Mouse (Mus musculus): ENCODE measurements around the gene Awat1. TPM values are rescaled to one million over a fixed set of nuclear protein-coding genes. Genes with fewer than 3 reads are reported as not detected.

Awat1 gene
- total RNA-seq (2021): not detected
- long read RNA-seq, experiment 1: 0 reads
- long read RNA-seq, experiment 2: 0 reads

DNA sequence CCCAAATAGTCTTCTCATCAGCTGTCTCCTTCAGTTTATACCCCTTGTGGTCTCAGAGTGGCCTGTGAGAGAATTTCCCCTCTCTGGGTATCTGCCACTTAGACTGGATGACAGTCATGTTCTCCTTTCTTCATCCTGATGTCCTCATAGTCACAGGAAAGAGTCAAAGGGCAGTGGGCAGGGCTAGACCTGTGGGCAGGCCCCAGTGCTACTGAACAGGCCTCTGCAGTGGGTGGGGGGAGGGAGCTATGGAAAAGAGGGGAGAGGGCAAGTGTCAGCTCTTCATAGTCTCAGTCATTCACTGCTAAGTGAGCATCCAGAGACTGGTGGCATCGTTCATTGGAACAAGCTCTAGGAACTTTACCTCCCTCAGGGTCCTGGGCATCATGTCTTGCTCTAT lies at the start of gene Awat1:
TSS of gene Awat1 (plus strand) at position 301 of the 400 bp plus-strand sequence.
- no peak within 1 kb of the TSS for H3K27ac ChIP-seq
- intact Hi-C loops (cut with DNase I): no loop called here
- no peak for TF ChIP-seq CTCF (IDR thresholded peaks at IDR 0.05)
- no peak within 1 kb of the TSS for H3K4me3 ChIP-seq
- no peak for DNase-seq (ENCODE audit: extremely low spot score in 1 of 2, low spot score in 2 of 2)

DNA sequence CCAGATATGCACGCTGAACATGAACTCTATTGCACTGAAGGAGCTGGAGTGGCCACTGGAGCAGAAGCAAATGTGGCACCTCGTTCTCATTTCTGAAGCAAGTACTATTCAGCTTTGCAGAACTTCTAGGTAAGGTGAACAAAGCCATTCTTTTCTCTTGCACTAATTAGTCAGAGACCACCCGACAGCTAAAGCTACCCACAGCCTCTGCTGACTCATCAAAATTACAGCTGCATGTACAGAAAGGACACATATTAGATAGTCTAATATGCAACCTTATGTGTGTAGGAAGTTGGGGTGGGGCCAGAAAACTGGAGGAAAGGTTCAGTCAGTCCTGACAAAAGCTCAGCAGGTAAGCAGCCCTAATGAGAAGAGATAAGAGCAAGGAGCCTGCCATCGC lies 47.6 kb upstream of the Awat1 start, which contains the start of gene Dgat2l6:
TSS of gene Dgat2l6 (plus strand) at position 368 of the 400 bp plus-strand sequence.
- no peak for DNase-seq (ENCODE audit: extremely low spot score in 1 of 2, low spot score in 2 of 2)
- Histone ChIP-seq H3K27ac (no peak within 1 kb of the TSS), H3K4me3 (no peak within 1 kb of the TSS)
- no peak for TF ChIP-seq CTCF (IDR thresholded peaks at IDR 0.05)
- intact Hi-C loops (cut with DNase I): no loop called here

DNA sequence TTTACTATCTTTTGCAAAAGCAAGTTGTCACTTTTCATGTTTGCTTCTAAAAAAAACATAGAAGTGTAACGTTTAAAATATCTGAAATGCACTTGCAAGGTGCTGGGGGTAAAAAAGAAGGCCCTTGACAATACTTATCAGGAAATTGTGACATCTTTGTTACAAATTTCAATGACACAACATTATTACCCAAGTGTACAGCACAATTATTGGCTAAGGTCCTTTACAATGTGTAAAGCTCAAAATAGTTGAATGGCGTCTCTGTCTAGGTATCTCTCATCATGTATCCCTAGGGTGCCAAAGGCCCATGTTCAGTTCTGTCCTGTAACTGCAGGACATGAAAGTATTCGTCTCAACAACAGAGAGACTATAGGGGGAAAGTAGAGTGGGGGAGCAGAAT lies 16.0 kb upstream of the Awat1 start:
- intact Hi-C loops (cut with DNase I): no loop called here
- DNase-seq (ENCODE audit: extremely low spot score in 1 of 2, low spot score in 2 of 2): no peak
- H3K27ac ChIP-seq: no peak overlapping the region
- no peak overlapping the region for H3K4me3 ChIP-seq
- TF ChIP-seq CTCF (IDR thresholded peaks at IDR 0.05): no peak

DNA sequence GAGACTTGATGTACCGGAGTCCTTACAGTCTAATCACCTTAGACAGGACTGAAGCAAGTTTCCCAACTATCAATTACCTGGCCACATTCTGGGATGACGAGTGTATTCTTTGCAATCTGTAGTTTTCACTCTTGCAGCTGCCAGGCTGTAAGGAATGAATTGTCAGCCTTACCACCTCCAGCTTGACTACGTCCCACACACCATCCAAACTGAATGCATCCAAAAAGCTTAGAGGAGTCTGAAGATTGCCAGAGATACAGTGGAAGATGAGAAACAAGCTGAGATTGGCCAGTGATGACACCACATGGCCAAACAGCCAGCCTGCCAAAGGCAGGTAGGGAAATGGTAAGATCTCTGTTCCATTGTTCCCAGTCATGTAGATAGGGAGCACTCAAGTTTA lies 6.4 kb upstream of the Awat1 start:
- no peak for DNase-seq (ENCODE audit: extremely low spot score in 1 of 2, low spot score in 2 of 2)
- intact Hi-C loops (cut with DNase I): no loop called here

DNA sequence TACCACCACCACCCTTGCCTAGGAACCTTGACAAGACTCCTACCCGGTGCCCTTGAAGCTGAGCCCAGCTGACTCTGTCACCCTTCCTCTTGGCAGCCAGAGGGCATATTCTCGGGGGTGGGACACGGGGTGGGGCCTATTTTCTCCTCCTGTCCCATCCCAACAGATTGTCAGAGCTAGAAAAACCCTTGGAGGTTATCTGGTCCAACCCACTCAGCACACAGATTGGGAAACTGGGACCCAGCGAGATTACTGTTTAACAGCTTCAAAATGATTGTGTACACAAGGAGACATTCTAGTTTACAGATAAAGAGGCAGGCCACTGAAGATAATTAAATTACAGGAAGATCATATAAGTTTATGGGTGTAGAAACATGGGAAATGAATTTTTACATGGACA lies 22.7 kb downstream of the Awat1 start, which contains the start of gene P2ry4:
TSS of gene P2ry4 (minus strand) at position 79 of the 400 bp plus-strand sequence.
- DNase-seq (ENCODE audit: extremely low spot score in 1 of 2, low spot score in 2 of 2): no peak
- Histone ChIP-seq H3K4me3 (no peak within 1 kb of the TSS), H3K27ac (no peak within 1 kb of the TSS)
- intact Hi-C loops (cut with DNase I): no loop called here
- TF ChIP-seq CTCF (IDR thresholded peaks at IDR 0.05): no peak

More for the DNA sequence above, 6.4 kb upstream of the Awat1 start:
- no peak overlapping the region for H3K27ac ChIP-seq
- no peak overlapping the region for H3K4me3 ChIP-seq
- TF ChIP-seq CTCF (IDR thresholded peaks at IDR 0.05): no peak

DNA sequence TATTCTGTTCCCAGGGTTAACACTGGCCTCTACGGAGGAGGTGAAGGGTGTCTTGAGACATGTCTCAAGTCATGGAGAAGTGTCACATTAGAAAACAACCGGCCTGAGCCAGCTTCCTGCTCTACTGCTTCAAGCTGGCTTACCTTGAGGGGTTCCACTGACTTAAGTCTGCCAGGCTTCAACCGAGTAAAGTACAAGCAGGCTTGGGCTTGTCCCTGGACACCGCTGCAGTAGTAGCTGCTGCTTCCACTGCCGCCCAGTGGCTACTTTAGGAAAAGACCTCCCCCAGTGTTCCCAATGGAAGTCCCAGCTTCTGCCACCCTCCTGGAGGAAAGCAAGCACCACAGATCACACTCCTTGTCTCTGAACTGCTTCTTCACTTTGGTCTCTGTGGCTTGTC lies 25.4 kb downstream of the Awat1 start:
- Histone ChIP-seq H3K27ac (no peak overlapping the region), H3K4me3 (no peak overlapping the region)
- peak; percentile 61 for TF ChIP-seq CTCF (IDR thresholded peaks at IDR 0.05)
- intact Hi-C loops (cut with DNase I): loop anchor here (1.0 kb wide), 1 partner anchor 80 kb away; no protein-coding TSS in a partner anchor
- peak; percentile 29 to 56 for DNase-seq (ENCODE audit: extremely low spot score in 1 of 2, low spot score in 2 of 2)

DNA sequence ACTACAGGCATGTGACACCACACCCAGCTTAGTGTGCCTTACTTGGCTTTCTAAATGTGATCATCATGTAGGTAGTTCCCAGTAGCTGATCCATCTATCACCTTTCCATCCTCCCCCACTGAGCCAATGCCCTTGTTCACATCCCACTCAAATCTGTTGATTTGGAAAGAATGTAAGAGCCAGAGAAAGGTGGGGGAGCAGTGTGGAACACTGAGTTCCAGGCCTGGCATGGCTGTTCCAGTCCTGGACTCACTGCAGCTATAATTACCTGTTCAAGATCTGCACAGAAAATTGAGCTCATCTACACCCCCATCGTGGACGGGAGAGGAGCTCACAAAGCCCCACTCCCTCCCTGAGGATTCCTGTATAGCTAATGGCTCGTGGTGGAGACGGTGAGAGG lies 27.7 kb downstream of the Awat1 start:
- intact Hi-C loops (cut with DNase I): no loop called here
- Histone ChIP-seq H3K27ac (peak overlapping the region; percentile 2; the same call in 1 of the 2 replicates), H3K4me3 (no peak overlapping the region)
- TF ChIP-seq CTCF (IDR thresholded peaks at IDR 0.05): no peak
- peak; percentile 9 to 22 for DNase-seq (ENCODE audit: extremely low spot score in 1 of 2, low spot score in 2 of 2)

DNA sequence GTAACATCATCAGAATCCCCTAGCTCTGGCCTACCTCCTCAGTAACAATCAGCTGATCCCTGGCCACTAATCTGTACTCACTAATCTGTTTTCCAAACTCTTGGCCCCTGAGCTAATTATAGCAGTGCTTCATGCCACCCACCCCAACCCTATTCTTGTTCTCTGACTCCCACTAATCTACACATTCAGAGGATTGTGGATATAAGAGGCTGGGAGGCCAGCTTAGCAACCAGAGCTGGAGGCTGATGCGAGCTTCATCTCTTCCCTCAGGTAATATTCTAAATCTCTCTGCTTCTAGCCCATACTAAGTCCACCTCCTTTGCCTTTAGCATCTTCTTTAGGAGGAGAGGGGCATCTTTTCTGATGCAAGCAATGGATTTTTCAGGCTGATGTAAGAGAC lies 33.3 kb downstream of the Awat1 start, which contains the start of gene Arr3:
TSS of gene Arr3 (plus strand) at position 184 of the 400 bp plus-strand sequence.
- no peak within 1 kb of the TSS for H3K27ac ChIP-seq
- DNase-seq (ENCODE audit: extremely low spot score in 1 of 2, low spot score in 2 of 2): no peak
- intact Hi-C loops (cut with DNase I): no loop called here

DNA sequence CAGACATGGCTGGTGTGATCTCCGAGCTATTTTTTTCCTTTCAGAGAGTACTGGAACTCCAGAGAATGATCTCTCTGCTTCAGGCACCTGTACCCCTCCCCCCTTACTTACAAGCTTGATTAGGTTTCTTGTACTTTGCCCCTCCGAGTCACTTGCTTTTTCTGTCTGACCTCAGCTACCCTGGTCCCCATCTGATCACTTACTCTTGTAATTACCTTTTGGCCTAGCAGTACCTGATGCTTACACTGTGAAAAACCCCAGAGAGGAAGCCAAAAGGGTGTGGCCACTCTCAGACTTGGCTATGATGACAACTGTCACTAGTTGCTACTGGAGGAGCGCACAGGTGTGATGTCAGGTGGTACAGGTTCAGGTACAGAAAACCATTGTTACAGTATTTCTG lies 46.4 kb downstream of the Awat1 start:
- Histone ChIP-seq H3K27ac (no peak overlapping the region), H3K4me3 (no peak overlapping the region)
- no peak for TF ChIP-seq CTCF (IDR thresholded peaks at IDR 0.05)
- DNase-seq (ENCODE audit: extremely low spot score in 1 of 2, low spot score in 2 of 2): no peak
- intact Hi-C loops (cut with DNase I): no loop called here

More for the DNA sequence above, 33.3 kb downstream of the Awat1 start, which contains the start of gene Arr3:
- no peak within 1 kb of the TSS for H3K4me3 ChIP-seq
- TF ChIP-seq CTCF (IDR thresholded peaks at IDR 0.05): no peak

DNA sequence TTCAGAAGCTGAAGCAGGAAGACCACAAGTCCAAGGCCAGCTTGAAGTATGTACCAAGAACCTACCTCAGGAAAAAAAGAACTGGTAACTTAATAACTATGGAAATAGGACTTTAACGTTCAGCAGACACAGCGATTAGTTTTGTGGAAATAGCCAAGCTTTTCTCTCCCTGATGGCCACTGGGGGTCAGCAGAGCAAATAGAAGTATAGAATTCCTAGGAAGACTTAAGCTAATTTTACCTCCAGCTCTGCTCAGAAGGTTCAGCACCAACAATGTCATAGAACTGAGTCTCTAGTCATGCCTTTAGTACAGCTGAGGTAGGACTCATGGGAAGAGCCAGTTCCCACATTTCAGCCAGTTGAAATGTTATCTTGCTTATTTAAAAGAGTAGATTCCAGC lies 49.3 kb downstream of the Awat1 start:
- H3K4me3 ChIP-seq: no peak overlapping the region
- TF ChIP-seq CTCF (IDR thresholded peaks at IDR 0.05): peak; percentile 42
- H3K27ac ChIP-seq: no peak overlapping the region
- intact Hi-C loops (cut with DNase I): loop anchor here (10.0 kb wide), 2 partner anchors 113 to 323 kb away; no protein-coding TSS in a partner anchor
- no peak for DNase-seq (ENCODE audit: extremely low spot score in 1 of 2, low spot score in 2 of 2)

DNA sequence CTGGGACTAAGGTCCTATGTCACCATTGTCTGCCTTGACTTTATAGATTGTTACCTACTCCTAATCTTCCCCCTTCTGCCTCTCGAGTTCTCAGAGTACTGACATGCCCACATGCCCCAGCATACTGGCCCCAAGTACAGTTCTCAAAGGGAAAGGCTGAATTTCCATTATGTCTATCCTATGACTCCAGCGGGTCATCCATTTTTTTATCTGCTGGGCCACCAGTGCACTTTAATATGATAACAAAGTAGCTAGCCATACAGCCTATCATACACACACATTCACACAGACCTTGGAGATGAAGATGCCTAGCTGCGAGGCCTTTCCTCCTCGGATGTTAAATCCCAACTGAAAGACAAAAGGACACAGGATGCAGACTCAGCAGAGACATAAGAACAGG lies 52.2 kb downstream of the Awat1 start:
- no peak for DNase-seq (ENCODE audit: extremely low spot score in 1 of 2, low spot score in 2 of 2)
- H3K27ac ChIP-seq: no peak overlapping the region
- intact Hi-C loops (cut with DNase I): loop anchor here (10.0 kb wide), 2 partner anchors 111 to 321 kb away; no protein-coding TSS in a partner anchor
- no peak for TF ChIP-seq CTCF (IDR thresholded peaks at IDR 0.05)
- H3K4me3 ChIP-seq: no peak overlapping the region

DNA sequence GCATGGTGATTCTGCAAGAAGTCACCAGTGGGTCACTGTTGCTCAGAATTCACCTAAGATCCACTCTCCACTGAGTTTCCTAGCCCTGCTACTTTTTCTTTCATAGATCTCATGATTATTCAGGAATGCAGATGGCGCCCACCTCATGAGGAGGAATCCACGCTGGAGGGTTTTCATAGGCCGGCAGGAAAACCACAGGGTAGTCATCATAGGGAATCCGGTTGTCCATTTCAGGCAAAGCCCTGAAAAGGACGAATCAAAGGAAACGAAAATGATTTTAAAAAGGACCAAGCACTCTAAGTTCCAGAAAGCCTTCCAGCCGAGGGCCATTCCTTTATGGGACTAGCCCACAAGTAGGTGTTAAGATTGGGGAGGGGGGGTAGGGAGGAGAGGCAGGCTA lies 53.1 kb downstream of the Awat1 start:
- H3K27ac ChIP-seq: no peak overlapping the region; the same call in 1 of the 2 replicates

DNA sequence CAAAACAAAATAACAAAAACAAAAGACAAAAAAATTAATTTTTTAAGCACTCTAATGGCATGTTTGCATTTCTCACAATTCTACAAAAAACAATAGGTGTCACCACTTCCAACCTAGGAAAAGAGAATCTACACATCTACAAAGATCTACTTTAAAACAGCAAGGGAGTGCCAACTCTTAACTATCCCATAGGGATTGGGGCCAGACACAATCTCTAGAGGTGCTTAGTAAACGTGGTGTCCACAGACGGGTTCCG lies 53.4 kb downstream of the Awat1 start, which contains the start of gene Kif4:
TSS of gene Kif4 (plus strand) at position 192 of the 256 bp plus-strand sequence.
- intact Hi-C loops (cut with DNase I): loop anchor here (10.0 kb wide), 2 partner anchors 109 to 319 kb away; no protein-coding TSS in a partner anchor
- no peak for DNase-seq (ENCODE audit: extremely low spot score in 1 of 2, low spot score in 2 of 2)
- H3K4me3 ChIP-seq: peak within 1 kb of the TSS; percentile 57
- peak within 1 kb of the TSS; percentile 73 for H3K27ac ChIP-seq
- TF ChIP-seq CTCF (IDR thresholded peaks at IDR 0.05): no peak

More for the DNA sequence above, 53.1 kb downstream of the Awat1 start:
- H3K4me3 ChIP-seq: peak overlapping the region; percentile 57
- DNase-seq (ENCODE audit: extremely low spot score in 1 of 2, low spot score in 2 of 2): no peak
- intact Hi-C loops (cut with DNase I): loop anchor here (10.0 kb wide), 2 partner anchors 110 to 320 kb away; no protein-coding TSS in a partner anchor
- no peak for TF ChIP-seq CTCF (IDR thresholded peaks at IDR 0.05)
